Mouse (Mus musculus) kidney, postnatal 0 days (tissue): ENCODE results near the gene Rasa4. TPM values are rescaled to one million over a fixed set of nuclear protein-coding genes. Genes with fewer than 3 reads are reported as not detected.
"Not testable (repeated sequence)": the region's sequence is repeated elsewhere in the genome, so short reads cannot be mapped to it uniquely, and the experiment has no call there.

ENCODE experiments used
- ATAC-seq: fragments of 200-750 bp; cut with Nextera tagmentation; replicated peaks from 2 replicates; pipeline ENCODE4 v1.8.0; 2017; ENCODE audit warnings: low read depth, moderate number of reproducible peaks, moderate TSS enrichment, moderate library complexity; ENCODE audit not compliant: low FRiP score
- DNase-seq: peaks from one replicate; pipeline ENCODE4 v3.0.0-alpha.2; 2016; ENCODE audit warnings: low spot score
- H3K27ac ChIP-seq: fragments of 300-500 bp; sonication (generic); 2 replicates; pipeline ENCODE4 v1.5.1; 2014; ENCODE audit warnings: mild to moderate bottlenecking
- H3K27me3 ChIP-seq: fragments of 300-500 bp; sonication (generic); 2 replicates; pipeline ENCODE4 v1.6.1; 2014; ENCODE audit warnings: low read length, mixed read lengths; ENCODE audit not compliant: insufficient read depth
- H3K36me3 ChIP-seq: fragments of 300-500 bp; sonication (generic); 2 replicates; pipeline ENCODE4 v1.6.1; 2014; ENCODE audit warnings: low read length, mixed read lengths; ENCODE audit not compliant: insufficient read depth
- H3K4me1 ChIP-seq: fragments of 300-500 bp; sonication (generic); replicated peaks from 2 replicates; pipeline ENCODE4 v1.6.1; 2014; ENCODE audit warnings: antibody characterized with exemption, low read length, mixed read lengths; ENCODE audit not compliant: insufficient read depth
- H3K4me2 ChIP-seq: fragments of 300-500 bp; sonication (generic); 2 replicates; pipeline ENCODE4 v1.6.1; 2014; ENCODE audit warnings: mild to moderate bottlenecking, low read length, moderate library complexity, mixed read lengths
- H3K4me3 ChIP-seq: fragments of 300-500 bp; sonication (generic); replicated peaks from 2 replicates; pipeline ENCODE4 v1.5.1; 2014; ENCODE audit warnings: low read depth, low read length
- H3K9ac ChIP-seq: fragments of 300-500 bp; sonication (generic); 2 replicates; pipeline ENCODE4 v1.6.1; 2014; ENCODE audit warnings: low read depth, low read length
- H3K9me3 ChIP-seq: fragments of 300-500 bp; sonication (generic); replicated peaks from 2 replicates; pipeline ENCODE4 v1.6.1; 2016; ENCODE audit warnings: low read length, inconsistent platforms, mixed read lengths
- CTCF ChIP-seq: IDR thresholded peaks from 2 replicates; pipeline ENCODE4 v1.5.1; 2016; ENCODE audit warnings: antibody characterized with exemption, low read depth, mild to moderate bottlenecking, moderate library complexity
- WGBS: fragments of 180-500 bp; shearing (Covaris S2); extraction: QIAGEN DNeasy Blood & Tissue Kit; methylation state at CpG from one replicate; pipeline ENCODE4 v1.1.7; 2014; 5-methylcytosine and 5-hydroxymethylcytosine counted together
- polyA plus RNA-seq: library from polyadenylated mRNA; unstranded; fragments of >200 nt; fragmentation: Nextera tagmentation; extraction: Ambion mirVana; gene quantifications from 2 replicates; pipeline ENCODE4 v1.2.1, GENCODE M21; 2015

The Rasa4 gene
- polyA plus RNA-seq, 1 experiment from 2014 or later, result 8.8 TPM

DNA sequence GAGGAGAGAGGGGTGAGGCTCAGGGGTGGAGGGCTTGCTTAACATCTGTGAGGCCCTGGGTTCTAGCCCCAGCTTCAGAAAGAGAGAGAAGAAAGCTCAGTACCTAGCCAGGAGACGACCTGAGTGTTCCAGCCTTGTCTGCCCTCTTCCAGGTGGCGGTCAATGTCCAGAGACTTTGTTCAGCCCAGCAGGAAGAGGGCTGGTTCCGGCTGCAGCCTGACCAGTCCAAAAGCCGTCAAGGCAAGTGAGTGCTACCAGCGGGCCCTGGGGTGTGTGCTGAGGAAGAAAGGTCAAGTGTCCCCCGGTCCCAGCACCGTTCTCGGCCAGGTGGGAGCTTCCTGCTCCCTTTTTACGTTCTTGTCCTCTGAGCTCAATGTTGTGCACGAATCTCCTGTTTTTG is 14.8 kb downstream of the Rasa4 start:
- WGBS, result 79% methylated on average over 10 of the region's 10 CpGs

DNA sequence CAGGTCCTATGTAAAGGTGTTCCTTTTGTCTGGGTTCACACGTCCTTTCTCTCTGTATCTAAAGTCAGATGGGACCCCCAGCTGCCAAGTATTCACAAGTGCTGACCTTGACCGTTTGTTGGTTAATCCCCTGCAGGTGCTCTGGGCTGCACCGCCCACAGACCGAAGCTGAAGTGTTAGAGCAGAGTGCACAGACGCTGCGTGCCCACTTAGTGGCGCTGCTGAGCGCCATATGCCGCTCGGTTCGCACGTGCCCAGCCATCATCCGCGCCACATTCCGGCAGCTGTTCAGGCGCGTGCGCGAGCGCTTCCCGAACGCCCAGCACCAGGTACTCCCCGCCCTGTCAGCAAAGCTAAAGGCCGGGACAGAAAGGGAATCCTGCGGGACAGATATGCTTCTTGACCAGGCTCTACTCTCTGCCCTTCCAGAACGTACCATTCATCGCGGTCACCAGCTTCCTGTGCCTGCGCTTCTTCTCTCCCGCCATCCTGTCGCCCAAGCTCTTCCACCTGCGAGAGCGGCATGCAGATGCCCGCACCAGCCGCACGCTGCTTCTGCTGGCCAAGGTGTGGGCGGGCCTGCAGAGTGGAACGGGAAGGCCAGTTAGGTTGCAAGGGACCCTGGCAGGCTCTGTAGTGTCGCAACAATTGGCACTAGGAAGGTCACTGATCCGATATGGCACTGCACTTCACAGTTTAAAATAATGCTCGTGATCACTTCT is 18.5 kb downstream of the Rasa4 start:
- no peaks in the 10 kb centered on the region for H3K27me3 ChIP-seq
- peak; percentile 78 for ATAC-seq
- H3K36me3 ChIP-seq, result no peaks in the 10 kb centered on the region
- TF ChIP-seq CTCF, result peak; percentile 83
- DNase-seq, result peak; percentile 83
- H3K4me3 ChIP-seq, result peak overlapping the region; percentile 18; the same call in 1 of the 2 replicates
- H3K4me2 ChIP-seq, result peak overlapping the region; percentile 63
- H3K27ac ChIP-seq, result no peak overlapping the region
- WGBS, result 8% methylated on average over 41 of the region's 41 CpGs
- no peaks in the 10 kb centered on the region for H3K9me3 ChIP-seq
- no peaks in the 10 kb centered on the region for H3K4me1 ChIP-seq
- 0 out of 2 replicates have a peak overlapping the region, but pooled peaks have one; percentile 37 for H3K9ac ChIP-seq

More for the DNA sequence above, 14.8 kb downstream of the Rasa4 start:
- H3K27ac ChIP-seq, result no peak overlapping the region
- no peak for DNase-seq
- no peak overlapping the region for H3K4me2 ChIP-seq
- no peaks in the 10 kb centered on the region for H3K9me3 ChIP-seq
- no peaks in the 10 kb centered on the region for H3K27me3 ChIP-seq
- ATAC-seq, result no peak
- no peak overlapping the region for H3K4me3 ChIP-seq
- no peak overlapping the region for H3K9ac ChIP-seq
- no peak for TF ChIP-seq CTCF
- no peaks in the 10 kb centered on the region for H3K4me1 ChIP-seq
- no peaks in the 10 kb centered on the region for H3K36me3 ChIP-seq

DNA sequence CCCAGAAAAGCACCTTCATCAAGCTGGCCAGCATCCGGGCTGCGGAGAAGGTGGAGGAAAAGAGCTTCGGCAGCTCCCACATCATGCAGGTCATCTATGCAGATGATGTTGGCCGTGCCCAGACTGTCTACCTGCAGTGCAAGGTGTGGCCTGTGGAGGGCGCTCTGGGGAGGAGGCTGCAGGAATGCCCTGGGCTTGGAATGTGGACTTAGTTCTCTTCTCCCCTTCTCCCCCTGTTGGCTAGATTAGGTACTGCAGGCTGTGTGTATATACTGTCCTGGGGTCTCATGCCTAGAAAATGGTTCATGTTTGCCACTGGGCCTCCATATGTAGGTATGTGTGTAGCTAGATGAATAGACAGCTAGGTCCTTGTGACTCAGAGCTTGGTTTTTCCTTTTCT is 20.8 kb downstream of the Rasa4 start:
- peak; percentile 67 for TF ChIP-seq CTCF
- Histone ChIP-seq H3K4me1 (no peaks in the 10 kb centered on the region), H3K9ac (no peak overlapping the region), H3K4me3 (no peak overlapping the region), H3K4me2 (no peak overlapping the region), H3K9me3 (no peaks in the 10 kb centered on the region), H3K27me3 (no peaks in the 10 kb centered on the region), H3K27ac (no peak overlapping the region), H3K36me3 (no peaks in the 10 kb centered on the region)
- DNase-seq, result no peak
- ATAC-seq, result no peak
- 89% methylated on average over 5 of the region's 5 CpGs for WGBS

DNA sequence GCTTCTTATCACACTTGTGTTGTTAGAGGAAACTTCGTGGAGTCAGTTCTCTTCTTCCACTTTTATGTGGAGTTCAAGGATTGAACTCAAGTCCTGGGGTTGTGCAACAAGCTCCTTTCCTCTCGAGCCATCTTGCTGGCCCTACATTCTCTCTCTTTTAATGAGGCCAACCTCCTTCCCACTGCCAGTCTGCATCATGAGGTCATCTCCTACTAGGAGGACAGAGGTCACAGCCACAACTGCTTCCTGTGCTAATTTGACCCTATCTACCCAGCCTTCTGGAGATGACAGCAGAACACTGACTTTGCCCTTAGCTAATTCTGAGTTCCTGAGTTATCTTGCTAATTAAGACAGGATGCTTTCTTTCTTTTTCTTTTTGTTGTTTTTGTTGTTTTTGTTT is 24.8 kb downstream of the Rasa4 start:
- no peak for DNase-seq
- no peak overlapping the region for H3K27ac ChIP-seq
- no peak overlapping the region for H3K4me3 ChIP-seq
- H3K36me3 ChIP-seq, result no peaks in the 10 kb centered on the region
- no peaks in the 10 kb centered on the region for H3K9me3 ChIP-seq
- ATAC-seq, result no peak
- WGBS, result 44% methylated on average over 2 of the region's 2 CpGs
- no peaks in the 10 kb centered on the region for H3K27me3 ChIP-seq
- H3K4me2 ChIP-seq, result no peak overlapping the region
- H3K4me1 ChIP-seq, result no peaks in the 10 kb centered on the region
- no peak overlapping the region for H3K9ac ChIP-seq
- no peak for TF ChIP-seq CTCF

DNA sequence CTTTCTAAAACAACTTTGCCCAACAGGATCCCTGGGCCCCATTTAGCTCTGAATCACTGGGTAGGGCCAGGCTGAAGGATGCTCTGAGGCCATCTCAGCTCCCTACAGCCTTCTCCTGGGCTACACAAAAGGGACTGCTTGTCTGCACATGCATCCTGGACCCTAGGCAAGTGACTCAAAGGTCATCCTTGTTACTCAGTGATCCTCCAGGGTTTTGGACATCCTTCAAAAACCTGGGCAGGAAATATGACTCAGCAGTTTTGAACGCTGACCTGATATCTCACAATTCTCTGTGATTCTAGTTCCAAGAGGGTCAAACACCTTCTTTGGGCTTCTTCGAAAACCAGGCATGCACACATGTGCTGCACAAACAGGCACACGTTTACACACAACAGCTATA is 25.3 kb downstream of the Rasa4 start:
- DNase-seq (no peak), ATAC-seq (no peak)
- no peak for TF ChIP-seq CTCF
- Histone ChIP-seq H3K9me3 (no peaks in the 10 kb centered on the region), H3K4me3 (no peak overlapping the region), H3K4me1 (no peaks in the 10 kb centered on the region), H3K27me3 (no peaks in the 10 kb centered on the region), H3K4me2 (no peak overlapping the region), H3K36me3 (no peaks in the 10 kb centered on the region), H3K27ac (no peak overlapping the region), H3K9ac (no peak overlapping the region)
- WGBS, result 77% methylated on average over 3 of the region's 3 CpGs

DNA sequence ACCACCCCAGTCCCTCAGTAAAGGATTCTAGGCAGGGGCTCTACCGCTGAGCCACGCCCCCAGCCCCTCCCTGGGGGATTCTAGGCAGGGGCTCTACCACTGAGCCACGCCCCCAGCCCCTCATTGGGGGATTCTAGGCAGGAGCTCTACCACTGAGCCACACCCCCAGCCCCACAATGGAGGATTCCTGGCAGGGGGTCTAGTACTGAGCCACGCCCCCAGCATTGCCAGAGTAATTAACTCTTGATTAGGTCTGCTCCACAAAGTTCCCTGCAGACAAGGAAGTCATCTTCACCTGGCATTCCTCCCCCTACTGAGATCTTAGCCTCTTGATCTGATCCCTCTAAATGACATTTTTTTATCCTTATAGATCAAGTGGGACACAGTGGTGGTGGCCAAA is 29.8 kb downstream of the Rasa4 start:
- H3K27ac ChIP-seq, H3K36me3 ChIP-seq, H3K4me3 ChIP-seq, ATAC-seq, H3K9ac ChIP-seq, H3K4me2 ChIP-seq, H3K27me3 ChIP-seq, DNase-seq, H3K9me3 ChIP-seq: not testable (repeated sequence)
- 44% methylated on average over 4 of the region's 4 CpGs for WGBS
- peaks cover 11% of the 10 kb centered on the region for H3K4me1 ChIP-seq
